Mouse (Mus musculus): ENCODE results near the gene Wdr91. TPM values are rescaled to one million over a fixed set of nuclear protein-coding genes. Genes with fewer than 3 reads are reported as not detected.
A peak's percentile ranks its signal among the peaks of the same experiment; 100 is the strongest.

The Wdr91 gene
- polyA plus RNA-seq, 1 experiment from 2014 or later: 12.4 TPM

DNA sequence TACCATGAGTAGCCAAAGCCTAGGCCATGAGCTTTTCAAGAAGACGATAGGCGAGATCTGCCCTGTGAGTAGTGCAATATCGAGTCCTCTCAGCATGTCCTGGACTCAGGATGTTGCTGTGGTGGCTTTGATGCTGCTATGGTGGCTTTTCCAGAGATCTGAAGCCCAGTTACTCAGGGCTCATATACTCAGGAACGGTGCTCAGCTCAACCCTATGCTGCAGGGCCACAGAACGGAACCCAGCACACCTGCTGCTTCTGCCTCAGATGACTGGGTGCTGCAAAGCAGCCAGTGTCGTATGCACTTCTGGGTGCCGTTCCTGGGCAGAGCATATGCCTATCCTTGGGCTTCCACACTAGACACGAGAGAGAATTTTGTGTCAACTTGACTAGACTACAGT, 28.8 kb upstream of the Wdr91 start:
- H3K4me1 ChIP-seq: no peaks in the 10 kb centered on the region
- H3K9ac ChIP-seq (replicated peaks): no peak overlapping the region
- no peaks in the 10 kb centered on the region for H3K9me3 ChIP-seq
- no peak overlapping the region for H3K27ac ChIP-seq (replicated peaks)
- WGBS: 89% methylated on average over 8 of the region's 8 CpGs
- no peak overlapping the region for H3K4me2 ChIP-seq (replicated peaks)
- no peak for ATAC-seq (replicated peaks)
- no peaks in the 10 kb centered on the region for H3K36me3 ChIP-seq
- no peak overlapping the region for H3K4me3 ChIP-seq
- H3K27me3 ChIP-seq: no peaks in the 10 kb centered on the region

GRCm38 (mm10) chr6:34938929-34939325, 28.3 kb upstream of the Wdr91 start:
- Histone ChIP-seq H3K36me3 (no peaks in the 10 kb centered on the region), H3K27ac (replicated peaks) (no peak overlapping the region), H3K4me3 (no peak overlapping the region), H3K27me3 (no peaks in the 10 kb centered on the region), H3K4me1 (no peaks in the 10 kb centered on the region), H3K4me2 (replicated peaks) (no peak overlapping the region), H3K9me3 (no peaks in the 10 kb centered on the region), H3K9ac (replicated peaks) (no peak overlapping the region)
- 41% methylated on average over 4 of the region's 4 CpGs for WGBS
- no peak for ATAC-seq (replicated peaks)

DNA sequence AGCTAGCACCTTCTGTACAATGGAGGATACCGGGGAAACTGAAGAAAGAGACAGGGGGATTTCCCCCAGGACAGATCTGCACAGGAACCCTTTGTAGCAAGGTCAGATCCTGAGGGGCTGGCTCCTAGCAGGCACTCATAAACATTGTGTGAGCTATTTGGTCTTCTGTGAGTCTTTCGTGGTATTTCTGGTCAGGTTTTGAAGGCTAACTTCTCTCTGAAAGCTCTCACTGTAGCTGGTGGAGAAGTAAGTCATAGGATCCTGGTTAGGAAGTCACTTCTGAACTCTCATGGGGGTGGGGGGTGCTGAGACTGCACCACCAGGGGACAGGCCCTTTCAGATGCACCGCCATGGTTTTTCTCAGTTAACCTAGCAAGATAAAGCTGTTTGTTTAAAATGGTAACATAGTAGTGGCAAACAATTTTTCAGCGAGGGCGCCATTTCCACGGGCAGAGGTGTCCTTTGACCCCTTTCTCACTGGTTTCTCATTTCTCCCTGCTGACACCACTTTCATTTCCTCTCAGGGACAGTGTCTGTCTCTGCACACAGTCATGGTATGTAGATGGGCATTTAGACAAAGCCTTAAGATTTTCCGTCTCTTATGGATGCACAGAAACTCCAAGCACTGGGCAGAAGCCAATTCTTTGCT, 27.7 kb upstream of the Wdr91 start:
- H3K36me3 ChIP-seq: no peaks in the 10 kb centered on the region
- no peak for ATAC-seq (replicated peaks)
- H3K4me2 ChIP-seq (replicated peaks): no peak overlapping the region
- 79% methylated on average over 7 of the region's 7 CpGs for WGBS
- H3K4me3 ChIP-seq: no peak overlapping the region
- H3K27ac ChIP-seq (replicated peaks): no peak overlapping the region
- H3K9ac ChIP-seq (replicated peaks): no peak overlapping the region
- H3K9me3 ChIP-seq: no peaks in the 10 kb centered on the region
- no peaks in the 10 kb centered on the region for H3K27me3 ChIP-seq
- H3K4me1 ChIP-seq: no peaks in the 10 kb centered on the region

DNA sequence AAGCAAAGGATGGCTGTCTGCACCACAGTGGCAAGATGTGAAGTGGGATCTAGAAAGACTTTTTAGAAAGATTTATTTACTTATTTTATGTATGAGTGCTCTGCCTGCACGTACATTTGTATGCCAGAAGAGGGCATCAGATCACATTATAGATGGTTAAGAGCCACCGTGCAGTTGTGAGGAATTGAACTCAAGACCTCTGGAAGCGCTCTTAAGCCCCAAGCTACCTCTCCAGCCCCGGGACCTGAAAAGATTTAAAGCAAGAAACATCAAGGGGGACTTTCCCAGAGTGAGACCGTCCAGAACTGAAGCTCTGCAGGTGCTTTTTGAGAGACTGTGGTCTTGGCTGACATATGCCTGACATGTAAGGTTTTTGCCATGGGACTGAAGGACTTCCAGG, 26.1 kb upstream of the Wdr91 start:
- H3K27me3 ChIP-seq: no peaks in the 10 kb centered on the region
- 70% methylated on average over 5 of the region's 5 CpGs for WGBS

DNA sequence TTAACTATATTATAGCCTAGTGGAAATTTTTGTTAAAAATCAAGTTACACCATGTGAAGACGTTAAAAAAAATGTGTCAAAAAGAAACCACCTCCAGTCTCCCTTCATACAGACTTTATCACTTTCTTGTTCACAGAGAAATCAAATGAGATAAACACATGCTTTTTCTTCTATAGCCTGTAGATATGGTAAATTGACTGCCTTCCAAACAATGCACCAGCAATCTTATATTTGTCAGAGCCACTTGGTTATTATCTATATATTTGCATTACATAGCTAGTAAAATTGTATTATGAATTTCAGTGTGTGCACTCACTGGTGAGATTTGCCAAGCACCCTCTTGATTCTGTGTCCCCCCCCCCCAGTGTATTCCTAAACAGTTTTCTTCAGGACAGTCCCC, 22.0 kb upstream of the Wdr91 start:
- ATAC-seq (replicated peaks): no peak
- H3K36me3 ChIP-seq: no peaks in the 10 kb centered on the region
- H3K4me1 ChIP-seq: no peaks in the 10 kb centered on the region
- H3K27me3 ChIP-seq: no peaks in the 10 kb centered on the region
- H3K9ac ChIP-seq (replicated peaks): no peak overlapping the region
- no peak overlapping the region for H3K27ac ChIP-seq (replicated peaks)
- no peak overlapping the region for H3K4me2 ChIP-seq (replicated peaks)
- H3K4me3 ChIP-seq: no peak overlapping the region
- WGBS: 96% methylated on average over 1 of the region's 1 CpGs
- no peaks in the 10 kb centered on the region for H3K9me3 ChIP-seq

More for the DNA sequence above, 26.1 kb upstream of the Wdr91 start:
- H3K9ac ChIP-seq (replicated peaks): no peak overlapping the region
- H3K36me3 ChIP-seq: no peaks in the 10 kb centered on the region
- no peaks in the 10 kb centered on the region for H3K4me1 ChIP-seq
- H3K27ac ChIP-seq (replicated peaks): no peak overlapping the region
- no peak overlapping the region for H3K4me3 ChIP-seq
- H3K4me2 ChIP-seq (replicated peaks): no peak overlapping the region
- H3K9me3 ChIP-seq: no peaks in the 10 kb centered on the region
- no peak for ATAC-seq (replicated peaks)

DNA sequence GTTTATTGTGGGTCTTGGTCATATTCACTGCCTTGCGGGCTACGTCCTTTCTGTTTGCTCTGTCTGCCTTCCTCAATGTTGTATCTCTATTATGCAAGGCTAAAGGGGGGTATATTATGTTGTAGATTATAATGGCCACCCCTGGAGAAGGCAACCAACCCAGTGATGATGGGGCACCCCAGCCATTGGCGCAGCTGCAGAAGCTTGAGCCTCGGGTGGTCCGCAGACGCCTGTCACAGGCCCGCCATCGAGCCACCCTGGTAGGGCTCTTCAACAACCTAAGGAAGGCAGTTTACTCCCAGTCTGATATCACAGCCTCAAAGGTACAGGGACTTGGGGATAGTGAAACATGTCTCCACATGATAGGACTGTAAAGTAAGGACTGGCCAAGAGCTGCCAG, 16.9 kb upstream of the Wdr91 start:
- Histone ChIP-seq H3K27ac (replicated peaks) (no peak overlapping the region), H3K9ac (replicated peaks) (no peak overlapping the region), H3K27me3 (no peaks in the 10 kb centered on the region), H3K4me3 (no peak overlapping the region), H3K36me3 (no peaks in the 10 kb centered on the region), H3K4me2 (replicated peaks) (no peak overlapping the region), H3K9me3 (no peaks in the 10 kb centered on the region), H3K4me1 (no peaks in the 10 kb centered on the region)
- no peak for ATAC-seq (replicated peaks)
- 93% methylated on average over 8 of the region's 8 CpGs for whole genome bisulfite sequencing

DNA sequence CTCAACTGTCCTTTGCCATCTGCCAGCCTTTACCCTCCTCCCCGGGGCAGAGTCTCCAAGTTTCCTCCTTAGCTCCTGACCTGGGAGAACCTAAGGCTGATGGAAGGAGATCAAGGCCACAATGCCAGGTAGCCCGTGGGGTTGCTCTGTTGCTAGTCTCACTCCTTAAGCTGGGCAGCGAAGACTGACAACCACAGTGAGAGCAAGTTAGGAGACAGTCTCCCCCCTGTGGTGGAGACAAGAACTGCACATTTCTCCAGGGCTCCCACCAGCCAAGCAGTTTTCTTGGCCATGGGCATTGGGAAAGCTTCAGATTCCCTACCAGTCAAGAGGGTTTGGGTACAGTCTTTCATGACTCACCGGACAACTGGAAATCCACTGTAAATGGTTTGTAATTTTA, 16.5 kb upstream of the Wdr91 start:
- Histone ChIP-seq H3K4me1 (no peaks in the 10 kb centered on the region), H3K9ac (replicated peaks) (no peak overlapping the region), H3K4me3 (no peak overlapping the region), H3K36me3 (no peaks in the 10 kb centered on the region), H3K27ac (replicated peaks) (no peak overlapping the region), H3K27me3 (no peaks in the 10 kb centered on the region), H3K4me2 (replicated peaks) (no peak overlapping the region), H3K9me3 (no peaks in the 10 kb centered on the region)
- 38% methylated on average over 4 of the region's 4 CpGs for WGBS
- ATAC-seq (replicated peaks): 0 out of 2 replicates have a peak, but pooled peaks have one; percentile 13

GRCm38 (mm10) chr6:34921941-34922340, 11.3 kb upstream of the Wdr91 start:
- ATAC-seq (replicated peaks): no peak
- 54% methylated on average over 14 of the region's 14 CpGs for WGBS

GRCm38 (mm10) chr6:34920631-34921030, 10.0 kb upstream of the Wdr91 start:
- Histone ChIP-seq H3K4me3 (no peak overlapping the region), H3K4me1 (no peaks in the 10 kb centered on the region), H3K36me3 (no peaks in the 10 kb centered on the region), H3K27ac (replicated peaks) (no peak overlapping the region), H3K4me2 (replicated peaks) (no peak overlapping the region), H3K9me3 (no peaks in the 10 kb centered on the region), H3K9ac (replicated peaks) (no peak overlapping the region), H3K27me3 (no peaks in the 10 kb centered on the region)
- 95% methylated on average over 12 of the region's 12 CpGs for WGBS
- no peak for ATAC-seq (replicated peaks)

More at GRCm38 (mm10) chr6:34921941-34922340, 11.3 kb upstream of the Wdr91 start:
- no peaks in the 10 kb centered on the region for H3K27me3 ChIP-seq
- no peaks in the 10 kb centered on the region for H3K9me3 ChIP-seq
- H3K4me1 ChIP-seq: no peaks in the 10 kb centered on the region
- no peak overlapping the region for H3K9ac ChIP-seq (replicated peaks)
- no peaks in the 10 kb centered on the region for H3K36me3 ChIP-seq
- H3K4me3 ChIP-seq: no peak overlapping the region
- no peak overlapping the region for H3K27ac ChIP-seq (replicated peaks)
- no peak overlapping the region for H3K4me2 ChIP-seq (replicated peaks)

GRCm38 (mm10) chr6:34919956-34920355, 9.3 kb upstream of the Wdr91 start, which contains the start of gene Stra8:
Stra8 (plus strand) TSS chr6:34920163.
- H3K27me3 ChIP-seq: no peaks in the 10 kb centered on the region
- no peak within 1 kb of the TSS for H3K9ac ChIP-seq (replicated peaks)
- whole genome bisulfite sequencing: 54% methylated on average over 10 of the region's 10 CpGs
- no peak within 1 kb of the TSS for H3K4me3 ChIP-seq
- no peaks in the 10 kb centered on the region for H3K4me1 ChIP-seq
- H3K4me2 ChIP-seq (replicated peaks): no peak within 1 kb of the TSS
- no peak for ATAC-seq (replicated peaks)
- no peak within 1 kb of the TSS for H3K27ac ChIP-seq (replicated peaks)
- H3K9me3 ChIP-seq: no peaks in the 10 kb centered on the region
- no peaks in the 10 kb centered on the region for H3K36me3 ChIP-seq

DNA sequence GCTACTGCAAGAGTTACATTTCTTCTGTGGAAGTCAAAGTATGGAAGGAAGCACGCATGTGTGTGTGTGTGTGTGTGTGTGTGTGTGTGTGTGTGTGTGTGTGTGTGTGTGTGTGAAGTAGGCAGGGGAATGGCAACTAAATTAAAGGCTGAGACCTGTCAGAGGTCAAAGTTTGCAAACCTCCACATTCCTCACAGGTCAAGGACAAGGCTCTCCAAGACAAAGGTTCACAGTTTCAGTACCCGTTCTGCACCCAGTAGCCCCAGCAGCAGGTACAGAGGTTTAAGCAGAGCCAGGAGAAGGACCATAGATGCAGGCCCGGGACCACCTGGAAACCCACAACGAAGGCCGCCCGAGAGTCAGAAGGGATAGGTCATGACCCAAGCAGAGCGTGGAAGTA, 8.5 kb upstream of the Wdr91 start:
- H3K9ac ChIP-seq (replicated peaks): no peak overlapping the region
- H3K27me3 ChIP-seq: no peaks in the 10 kb centered on the region
- 87% methylated on average over 7 of the region's 7 CpGs for WGBS
- no peaks in the 10 kb centered on the region for H3K4me1 ChIP-seq
- no peak overlapping the region for H3K27ac ChIP-seq (replicated peaks)
- no peak for ATAC-seq (replicated peaks)
- no peaks in the 10 kb centered on the region for H3K9me3 ChIP-seq
- no peak overlapping the region for H3K4me2 ChIP-seq (replicated peaks)
- H3K4me3 ChIP-seq: no peak overlapping the region
- no peaks in the 10 kb centered on the region for H3K36me3 ChIP-seq

DNA sequence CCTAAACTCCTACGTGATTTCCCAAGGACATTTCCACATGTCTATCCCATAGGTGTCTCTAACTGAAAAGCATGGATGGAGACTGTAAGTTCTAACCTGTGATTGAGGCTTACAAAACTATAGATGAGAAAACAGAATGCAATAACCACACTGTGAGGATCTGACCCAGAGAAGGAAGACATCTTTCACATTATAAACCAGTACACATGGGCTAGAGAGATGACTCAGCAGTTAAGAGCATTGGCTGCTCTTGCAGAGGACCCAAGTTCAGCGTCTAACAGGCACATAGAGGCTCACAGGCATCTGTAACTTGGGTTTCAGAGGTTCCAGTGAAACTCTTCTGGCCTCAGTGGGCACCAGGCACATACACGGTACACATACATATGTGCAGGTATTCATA, 3.8 kb upstream of the Wdr91 start:
- H3K4me2 ChIP-seq (replicated peaks): no peak overlapping the region
- H3K4me3 ChIP-seq: no peak overlapping the region
- H3K27ac ChIP-seq (replicated peaks): no peak overlapping the region
- WGBS: 82% methylated on average over 3 of the region's 3 CpGs
- no peaks in the 10 kb centered on the region for H3K36me3 ChIP-seq
- ATAC-seq (replicated peaks): no peak
- H3K9ac ChIP-seq (replicated peaks): no peak overlapping the region
- H3K27me3 ChIP-seq: no peaks in the 10 kb centered on the region
- peaks cover 7% of the 10 kb centered on the region for H3K4me1 ChIP-seq
- no peaks in the 10 kb centered on the region for H3K9me3 ChIP-seq

DNA sequence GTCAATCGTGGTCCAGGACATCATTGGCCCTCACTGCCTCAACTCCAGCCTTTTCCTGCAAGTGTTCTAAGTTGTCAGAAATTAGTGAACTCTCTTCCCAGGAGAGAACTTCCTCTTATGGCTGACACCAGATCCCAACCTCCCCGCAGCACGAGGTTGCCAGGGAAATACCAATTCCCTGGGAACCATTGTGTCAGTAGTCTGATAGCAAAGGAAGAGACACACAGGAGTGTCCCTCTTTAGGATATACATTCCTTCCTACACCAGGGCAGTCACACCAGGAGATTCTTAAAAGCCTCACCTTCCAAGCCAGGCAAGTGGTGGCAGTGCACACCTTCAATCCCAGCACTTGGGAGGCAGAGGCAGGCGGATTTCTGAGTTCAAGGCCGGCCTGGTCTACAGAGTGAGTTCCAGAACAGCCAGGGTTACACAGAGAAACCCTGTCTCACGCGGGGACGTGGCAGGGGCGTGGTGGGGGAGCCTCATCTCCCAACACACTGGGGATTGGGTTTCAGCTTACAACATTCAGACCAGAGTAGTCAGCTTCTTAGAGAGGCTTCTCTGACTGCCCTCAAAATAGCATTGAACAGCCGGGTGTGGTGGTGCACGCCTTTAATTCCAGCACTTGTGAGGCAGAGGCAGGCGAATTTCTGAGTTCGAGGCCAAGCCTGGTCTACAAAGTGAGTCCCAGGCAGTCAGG, 2.8 kb upstream of the Wdr91 start:
- Histone ChIP-seq H3K4me3 (no peak overlapping the region), H3K36me3 (no peaks in the 10 kb centered on the region), H3K9ac (replicated peaks) (no peak overlapping the region), H3K9me3 (no peaks in the 10 kb centered on the region), H3K4me2 (replicated peaks) (no peak overlapping the region), H3K27ac (replicated peaks) (no peak overlapping the region), H3K4me1 (peaks cover 11% of the 10 kb centered on the region), H3K27me3 (no peaks in the 10 kb centered on the region)
- 88% methylated on average over 13 of the region's 13 CpGs for whole genome bisulfite sequencing
- ATAC-seq (replicated peaks): no peak

Measured in forebrain, embryonic 15.5 days (tissue).